Mouse (Mus musculus): Measurements from ENCODE around the gene Slc44a1. TPM values are rescaled to one million over a fixed set of nuclear protein-coding genes. Genes with fewer than 3 reads are reported as not detected.

Slc44a1 gene
- total RNA-seq, 2 experiments from 2014 or later = 34.6 to 39.2 TPM

- no peak for DNase-seq
Observed at GRCm38 (mm10) chr4:53465887-53466286, 25.7 kb downstream of the Slc44a1 start.

GRCm38 (mm10) chr4:53469007-53469406 is 28.8 kb downstream of the Slc44a1 start:
- no peak for DNase-seq

- DNase-seq = no peak
Observed at GRCm38 (mm10) chr4:53474109-53474508, 33.9 kb downstream of the Slc44a1 start.

GRCm38 (mm10) chr4:53475230-53475952 is 35.2 kb downstream of the Slc44a1 start:
- no peak for DNase-seq

- DNase-seq = no peak
Observed at GRCm38 (mm10) chr4:53478644-53479043, 38.4 kb downstream of the Slc44a1 start.

GRCm38 (mm10) chr4:53487216-53488188 is 47.3 kb downstream of the Slc44a1 start:
- DNase-seq = no peak

GRCm38 (mm10) chr4:53488803-53489202 is 48.6 kb downstream of the Slc44a1 start:
- no peak for DNase-seq

- DNase-seq = no peak
Observed at GRCm38 (mm10) chr4:53490371-53490770, 50.2 kb downstream of the Slc44a1 start.

GRCm38 (mm10) chr4:53491269-53491668 is 51.1 kb downstream of the Slc44a1 start:
- no peak for DNase-seq

GRCm38 (mm10) chr4:53495646-53496045 is 55.4 kb downstream of the Slc44a1 start:
- DNase-seq = no peak

- DNase-seq = no peak
Observed at GRCm38 (mm10) chr4:53502764-53503163, 62.6 kb downstream of the Slc44a1 start.

- DNase-seq = no peak
Observed at GRCm38 (mm10) chr4:53512131-53512916, 72.1 kb downstream of the Slc44a1 start.

GRCm38 (mm10) chr4:53513276-53514081 is 73.3 kb downstream of the Slc44a1 start:
- no peak for DNase-seq

GRCm38 (mm10) chr4:53516011-53516532 is 75.9 kb downstream of the Slc44a1 start:
- DNase-seq = no peak

GRCm38 (mm10) chr4:53519429-53519828 is 79.2 kb downstream of the Slc44a1 start:
- no peak for DNase-seq

GRCm38 (mm10) chr4:53521028-53521427 is 80.8 kb downstream of the Slc44a1 start:
- DNase-seq = no peak

GRCm38 (mm10) chr4:53522655-53523054 is 82.4 kb downstream of the Slc44a1 start:
- no peak for DNase-seq

- no peak for DNase-seq
Observed at GRCm38 (mm10) chr4:53525503-53525902, 85.3 kb downstream of the Slc44a1 start.

GRCm38 (mm10) chr4:53525994-53526393 is 85.8 kb downstream of the Slc44a1 start:
- DNase-seq = no peak

GRCm38 (mm10) chr4:53526446-53526845 is 86.2 kb downstream of the Slc44a1 start:
- DNase-seq = no peak

- no peak for DNase-seq
Observed at GRCm38 (mm10) chr4:53535795-53536194, 95.6 kb downstream of the Slc44a1 start.
